Mouse (Mus musculus): ENCODE data around the gene Hist1h2an.
"Not testable (repeated sequence)": the region's sequence is repeated elsewhere in the genome, so short reads cannot be mapped to it uniquely, and the experiment has no call there.

Hist1h2an gene

DNA sequence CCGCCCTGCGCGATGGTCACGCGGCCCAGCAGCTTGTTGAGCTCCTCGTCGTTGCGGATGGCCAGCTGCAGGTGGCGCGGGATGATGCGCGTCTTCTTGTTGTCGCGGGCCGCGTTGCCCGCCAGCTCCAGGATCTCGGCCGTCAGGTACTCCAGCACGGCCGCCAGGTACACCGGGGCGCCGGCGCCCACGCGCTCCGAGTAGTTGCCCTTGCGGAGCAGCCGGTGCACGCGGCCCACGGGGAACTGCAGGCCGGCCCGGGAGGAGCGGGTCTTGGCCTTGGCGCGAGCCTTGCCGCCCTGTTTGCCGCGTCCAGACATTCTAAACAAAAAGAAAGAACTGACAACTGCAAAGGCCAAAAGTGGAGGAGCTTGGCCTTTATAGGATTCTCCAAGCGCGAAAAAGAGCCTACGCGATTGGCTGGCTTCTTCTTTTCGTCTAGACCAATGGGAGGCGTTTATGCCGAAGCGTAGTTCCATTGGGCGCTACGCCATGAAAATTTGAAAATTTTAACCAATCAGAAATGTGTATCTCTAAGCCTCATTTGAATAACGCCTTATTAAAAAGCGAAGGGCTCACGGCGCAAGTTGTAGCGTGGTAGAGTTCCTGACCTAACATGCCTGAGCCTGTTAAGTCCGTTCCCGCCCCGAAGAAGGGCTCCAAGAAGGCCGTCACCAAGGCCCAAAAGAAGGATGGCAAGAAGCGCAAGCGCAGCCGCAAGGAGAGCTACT is at the start of gene Hist1h2an, which contains the start of gene Hist1h2bp:
TSS of gene Hist1h2an (minus strand) at position 320 of the 731 bp plus-strand sequence.
TSS of gene Hist1h2bp (plus strand) at position 563 of the 731 bp plus-strand sequence.
- DNase-seq (ENCODE audit: low read depth, low spot score), result peak; percentile 87

DNA sequence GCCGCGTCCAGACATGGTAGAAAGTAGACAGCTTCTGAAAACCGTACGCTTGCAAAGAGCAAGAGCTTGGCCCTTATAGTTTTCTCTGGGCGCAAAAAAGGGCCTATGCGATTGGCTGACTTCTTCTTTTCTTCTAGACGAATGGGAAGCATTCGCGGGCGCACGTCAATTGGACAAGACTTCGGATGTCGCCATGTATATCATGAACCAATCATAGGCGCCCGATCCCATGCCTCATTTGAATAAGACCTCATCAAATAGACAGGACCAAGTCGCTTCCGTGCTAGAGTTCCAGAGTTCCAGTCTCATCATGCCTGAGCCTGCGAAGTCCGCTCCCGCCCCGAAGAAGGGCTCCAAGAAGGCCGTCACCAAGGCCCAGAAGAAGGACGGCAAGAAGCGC is 46.4 kb upstream of the Hist1h2an start, which contains the start of the genes Hist1h2ap and Hist1h2br:
TSS of gene Hist1h2ap (minus strand) at position 47 of the 400 bp plus-strand sequence.
TSS of gene Hist1h2br (plus strand) at position 283 of the 400 bp plus-strand sequence.
- DNase-seq (ENCODE audit: low read depth, low spot score), result not testable (repeated sequence)

DNA sequence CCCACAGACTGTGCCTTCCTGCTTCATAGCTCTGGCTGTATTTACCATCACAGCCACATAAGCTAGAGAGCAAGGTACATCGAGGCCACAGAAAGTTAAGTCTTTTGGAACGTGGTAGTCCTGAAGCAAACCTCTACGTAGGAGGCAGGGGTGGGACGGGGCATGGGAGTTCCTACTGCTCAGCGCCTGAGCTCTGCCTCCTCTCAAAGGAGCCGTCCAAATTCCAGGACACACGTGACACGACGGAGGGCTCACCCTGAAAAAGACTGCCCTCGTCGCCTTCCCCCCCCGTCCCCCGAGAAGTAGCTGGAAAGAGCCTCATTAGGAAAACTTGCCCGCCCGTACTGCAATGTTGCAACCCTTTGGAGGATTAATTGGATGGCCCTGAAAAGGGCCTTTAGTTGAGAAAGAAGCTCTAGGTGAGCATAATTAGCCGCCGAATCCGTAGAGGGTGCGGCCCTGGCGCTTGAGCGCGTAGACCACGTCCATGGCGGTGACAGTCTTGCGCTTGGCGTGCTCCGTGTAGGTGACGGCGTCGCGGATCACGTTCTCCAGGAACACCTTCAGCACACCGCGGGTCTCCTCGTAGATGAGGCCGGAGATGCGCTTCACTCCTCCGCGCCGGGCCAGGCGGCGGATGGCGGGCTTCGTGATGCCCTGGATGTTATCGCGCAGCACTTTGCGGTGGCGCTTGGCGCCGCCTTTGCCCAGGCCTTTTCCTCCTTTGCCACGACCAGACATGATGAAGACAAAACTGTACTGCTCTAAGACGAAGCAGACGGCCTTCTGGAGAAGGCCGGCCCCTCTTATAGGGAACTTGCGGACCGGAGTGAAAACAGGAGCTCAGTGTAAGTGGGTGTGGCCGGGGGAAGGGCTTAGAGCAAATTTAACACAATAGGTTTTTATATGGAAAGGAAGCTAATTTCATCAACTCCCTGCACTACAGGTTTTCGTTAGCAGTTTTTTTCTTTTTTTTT is 44.7 kb upstream of the Hist1h2an start, which contains the start of gene Hist1h4n:
TSS of gene Hist1h4n (minus strand) at position 779 of the 977 bp plus-strand sequence.
- DNase-seq (ENCODE audit: low read depth, low spot score), result not testable (repeated sequence)

DNA sequence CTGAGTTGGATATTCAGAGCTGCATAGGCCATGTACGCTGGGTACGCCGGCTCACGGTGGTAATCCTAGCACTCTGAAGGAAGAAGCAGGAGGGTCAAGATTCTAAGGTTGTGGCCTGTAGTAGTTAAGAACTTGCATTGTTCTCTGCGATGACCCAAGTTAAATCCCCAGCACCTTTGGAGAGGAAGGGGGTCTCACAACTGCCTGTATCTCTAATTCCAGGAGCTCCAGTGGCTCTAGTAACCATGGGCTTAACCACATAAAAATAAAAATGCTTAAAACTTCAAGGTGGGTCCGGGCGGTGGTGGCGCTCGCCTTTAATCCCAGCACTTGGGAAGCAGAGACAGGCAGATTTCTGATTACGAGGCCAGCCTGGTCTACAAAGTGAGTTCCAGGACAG is 43.3 kb upstream of the Hist1h2an start:
- DNase-seq (ENCODE audit: low read depth, low spot score), result no peak

DNA sequence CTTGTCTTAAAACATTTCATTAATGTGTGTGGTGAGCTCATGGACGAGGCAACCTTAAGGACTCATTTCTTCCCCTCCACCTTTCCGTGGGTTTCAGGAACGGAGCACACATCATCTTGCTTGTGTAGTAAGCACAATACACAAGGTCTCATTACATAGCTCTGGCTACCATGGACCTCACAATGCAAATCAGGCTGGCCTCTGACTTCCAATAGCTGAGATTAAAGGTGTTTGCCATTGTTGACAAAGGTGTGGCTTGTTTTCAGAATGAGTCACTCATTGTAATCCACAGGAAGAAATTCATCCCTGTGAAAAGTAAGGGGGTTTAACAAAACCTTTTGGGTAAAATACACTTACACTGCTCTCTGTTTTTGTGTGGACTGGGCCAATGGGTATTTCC is 41.5 kb upstream of the Hist1h2an start:
- DNase-seq (ENCODE audit: low read depth, low spot score), result no peak

DNA sequence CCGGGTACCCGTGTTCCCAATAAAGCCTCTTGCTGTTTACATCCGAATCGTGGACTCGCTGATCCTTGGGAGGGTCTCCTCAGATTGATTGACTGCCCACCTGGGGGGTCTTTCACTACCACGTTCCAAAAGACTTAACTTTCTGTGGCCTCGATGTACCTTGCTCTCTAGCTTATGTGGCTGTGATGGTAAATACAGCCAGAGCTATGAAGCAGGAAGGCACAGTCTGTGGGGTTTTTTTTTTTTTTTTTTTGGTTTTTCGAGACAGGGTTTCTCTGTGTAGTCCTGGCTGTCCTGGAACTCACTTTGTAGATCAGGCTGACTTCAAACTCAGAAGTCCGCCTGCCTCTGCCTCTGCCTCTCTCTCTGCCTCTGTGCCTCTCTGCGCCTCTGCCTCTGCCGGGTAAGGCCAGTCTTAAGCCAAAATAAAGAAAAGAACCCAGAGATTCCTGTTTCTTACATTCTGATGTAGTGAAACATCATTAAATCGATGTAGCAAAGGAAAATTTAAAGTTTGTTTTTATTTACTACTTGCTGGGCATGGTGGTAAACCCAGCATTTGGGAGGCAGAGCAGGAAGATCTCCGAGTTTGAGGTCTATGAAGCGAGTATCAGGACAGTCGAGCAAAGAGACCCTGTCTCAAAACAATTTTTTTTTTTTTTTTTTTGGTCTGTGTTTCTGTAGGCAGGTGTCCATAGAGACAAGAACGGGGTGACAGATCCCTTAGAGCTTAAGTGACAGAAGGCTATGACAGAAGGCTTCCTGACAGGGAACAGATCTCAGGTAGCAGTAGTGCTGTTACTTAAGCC is 33.3 kb upstream of the Hist1h2an start:
- DNase-seq (ENCODE audit: low read depth, low spot score), result not testable (repeated sequence)

DNA sequence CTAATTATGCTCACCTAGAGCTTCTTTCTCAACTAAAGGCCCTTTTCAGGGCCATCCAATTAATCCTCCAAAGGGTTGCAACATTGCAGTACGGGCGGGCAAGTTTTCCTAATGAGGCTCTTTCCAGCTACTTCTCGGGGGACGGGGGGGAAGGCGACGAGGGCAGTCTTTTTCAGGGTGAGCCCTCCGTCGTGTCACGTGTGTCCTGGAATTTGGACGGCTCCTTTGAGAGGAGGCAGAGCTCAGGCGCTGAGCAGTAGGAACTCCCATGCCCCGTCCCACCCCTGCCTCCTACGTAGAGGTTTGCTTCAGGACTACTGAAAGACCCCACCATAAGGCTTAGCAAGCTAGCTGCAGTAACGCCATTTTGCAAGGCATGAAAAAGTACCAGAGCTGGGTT is 25.1 kb upstream of the Hist1h2an start:
- DNase-seq (ENCODE audit: low read depth, low spot score), result not testable (repeated sequence)

DNA sequence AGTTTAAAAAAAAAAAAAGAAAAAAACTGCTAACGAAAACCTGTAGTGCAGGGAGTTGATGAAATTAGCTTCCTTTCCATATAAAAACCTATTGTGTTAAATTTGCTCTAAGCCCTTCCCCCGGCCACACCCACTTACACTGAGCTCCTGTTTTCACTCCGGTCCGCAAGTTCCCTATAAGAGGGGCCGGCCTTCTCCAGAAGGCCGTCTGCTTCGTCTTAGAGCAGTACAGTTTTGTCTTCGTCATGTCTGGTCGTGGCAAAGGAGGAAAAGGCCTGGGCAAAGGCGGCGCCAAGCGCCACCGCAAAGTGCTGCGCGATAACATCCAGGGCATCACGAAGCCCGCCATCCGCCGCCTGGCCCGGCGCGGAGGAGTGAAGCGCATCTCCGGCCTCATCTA is 24.5 kb upstream of the Hist1h2an start, which contains the start of gene Hist1h4m:
TSS of gene Hist1h4m (plus strand) at position 208 of the 400 bp plus-strand sequence.
- not testable (repeated sequence) for DNase-seq (ENCODE audit: low read depth, low spot score)

DNA sequence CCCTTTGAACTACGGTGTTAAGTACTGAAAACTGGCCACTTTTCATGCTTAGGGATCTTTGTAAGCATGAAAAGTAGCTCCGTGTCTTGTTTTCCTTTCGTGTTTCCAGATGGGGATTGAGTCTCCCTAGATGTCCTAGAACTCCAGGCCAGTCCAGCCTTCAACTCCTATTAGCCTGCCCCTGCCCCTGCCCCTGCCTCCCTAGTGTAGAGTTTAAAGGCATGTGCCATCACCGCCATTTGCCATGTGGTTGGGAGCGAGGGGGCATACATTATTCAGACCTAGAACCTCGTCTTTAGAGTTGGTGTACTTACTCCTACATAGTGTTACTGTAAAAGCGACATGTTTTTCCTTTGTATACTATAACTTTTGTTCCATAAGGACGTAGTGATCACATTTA is 24.1 kb upstream of the Hist1h2an start:
- not testable (repeated sequence) for DNase-seq (ENCODE audit: low read depth, low spot score)

DNA sequence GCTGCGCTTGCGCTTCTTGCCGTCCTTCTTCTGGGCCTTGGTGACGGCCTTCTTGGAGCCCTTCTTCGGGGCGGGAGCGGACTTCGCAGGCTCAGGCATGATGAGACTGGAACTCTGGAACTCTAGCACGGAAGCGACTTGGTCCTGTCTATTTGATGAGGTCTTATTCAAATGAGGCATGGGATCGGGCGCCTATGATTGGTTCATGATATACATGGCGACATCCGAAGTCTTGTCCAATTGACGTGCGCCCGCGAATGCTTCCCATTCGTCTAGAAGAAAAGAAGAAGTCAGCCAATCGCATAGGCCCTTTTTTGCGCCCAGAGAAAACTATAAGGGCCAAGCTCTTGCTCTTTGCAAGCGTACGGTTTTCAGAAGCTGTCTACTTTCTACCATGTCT is 23.1 kb upstream of the Hist1h2an start, which contains the start of the genes Hist1h2bq and Hist1h2ao:
TSS of gene Hist1h2bq (minus strand) at position 125 of the 400 bp plus-strand sequence.
TSS of gene Hist1h2ao (plus strand) at position 393 of the 400 bp plus-strand sequence.
- not testable (repeated sequence) for DNase-seq (ENCODE audit: low read depth, low spot score)

DNA sequence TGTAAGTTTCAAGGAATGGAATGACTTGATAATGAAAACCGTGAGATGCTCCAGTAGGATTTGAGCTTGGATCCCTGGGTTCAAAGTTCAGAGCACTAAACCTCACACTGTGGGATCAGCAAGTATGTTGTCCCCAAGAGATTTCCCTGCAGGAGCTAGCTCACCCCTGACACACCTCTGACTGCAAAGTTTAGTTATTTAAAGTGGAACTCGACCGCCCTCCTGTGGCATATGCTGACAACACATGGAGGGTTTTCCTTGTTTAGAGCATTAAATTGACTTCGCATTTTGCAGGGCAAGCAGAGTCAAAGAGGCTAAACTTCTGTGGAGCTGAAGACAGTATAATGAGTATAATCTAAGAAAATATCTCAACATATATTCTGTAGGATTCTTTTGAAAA is 16.0 kb upstream of the Hist1h2an start:
- DNase-seq (ENCODE audit: low read depth, low spot score), result not testable (repeated sequence)

DNA sequence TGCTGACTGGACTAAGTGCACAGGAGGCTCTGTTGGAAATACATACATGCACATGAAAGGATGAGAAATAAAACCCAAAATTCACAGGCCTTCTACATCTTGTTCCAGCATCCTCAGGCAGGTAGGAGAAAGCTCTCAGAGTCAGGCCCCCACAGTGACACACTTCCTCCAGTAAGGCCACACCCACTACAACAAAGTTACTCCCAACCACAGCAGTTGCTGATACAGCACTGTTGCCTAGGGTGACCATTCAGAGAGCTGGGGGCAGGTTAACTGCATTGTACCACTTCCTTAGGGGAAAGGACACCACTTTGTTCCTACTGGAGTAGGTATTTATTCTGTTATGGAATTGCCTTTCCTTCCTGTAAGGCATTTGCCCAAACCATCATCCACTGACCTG is 10.1 kb upstream of the Hist1h2an start:
- not testable (repeated sequence) for DNase-seq (ENCODE audit: low read depth, low spot score)

DNA sequence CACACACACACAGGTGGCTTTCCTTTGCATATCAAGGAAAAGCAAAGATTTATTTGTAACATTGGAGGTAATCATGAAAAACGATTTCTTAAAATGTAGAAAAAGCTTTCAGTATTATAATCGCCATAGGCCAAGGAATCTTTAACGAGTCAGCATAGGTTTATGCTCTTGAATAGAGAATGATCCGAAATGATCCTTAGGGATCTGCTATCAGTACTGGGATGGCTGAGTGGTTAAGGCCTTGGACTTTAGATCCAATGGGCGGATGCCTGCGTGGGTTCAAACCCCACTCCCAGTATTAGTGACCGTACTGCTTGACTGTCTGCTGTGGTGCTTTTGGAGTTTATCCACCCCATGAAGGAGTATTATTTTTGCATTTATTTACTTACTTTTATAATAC is 8.6 kb upstream of the Hist1h2an start:
- DNase-seq (ENCODE audit: low read depth, low spot score), result no peak

DNA sequence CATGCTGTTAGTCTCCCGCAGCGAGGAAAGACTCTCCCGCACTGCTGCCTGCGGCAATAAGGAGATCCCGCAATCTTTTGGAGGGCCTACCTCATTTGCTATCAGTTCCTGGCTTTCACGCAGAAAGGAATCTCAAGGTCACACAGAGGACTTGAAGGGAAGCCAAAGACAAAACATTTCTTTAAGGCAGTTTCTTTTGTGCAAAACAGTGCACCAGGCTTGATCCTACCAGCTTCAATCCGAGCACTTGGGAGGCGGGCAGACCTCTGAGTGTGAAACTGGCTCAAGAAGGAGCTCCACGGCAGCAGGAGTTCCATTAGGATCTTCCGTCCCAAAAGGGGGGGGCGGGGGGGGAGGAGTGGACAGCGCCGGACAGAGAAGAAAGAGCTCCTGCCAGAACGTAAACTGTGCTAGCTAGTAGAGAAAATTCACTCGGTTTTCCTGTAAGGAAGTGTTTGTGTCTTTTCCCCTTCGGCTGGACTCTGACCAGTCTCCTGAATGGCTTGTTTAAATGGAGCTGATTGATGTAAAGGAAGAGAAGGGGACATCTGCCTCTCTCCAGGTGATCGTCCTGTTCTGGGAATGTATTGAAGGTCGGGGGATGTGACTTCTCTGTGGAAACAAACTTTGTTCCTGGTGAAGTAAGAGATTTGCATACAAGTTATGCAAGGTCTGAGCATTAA is 3.7 kb upstream of the Hist1h2an start:
- no peak for DNase-seq (ENCODE audit: low read depth, low spot score)

DNA sequence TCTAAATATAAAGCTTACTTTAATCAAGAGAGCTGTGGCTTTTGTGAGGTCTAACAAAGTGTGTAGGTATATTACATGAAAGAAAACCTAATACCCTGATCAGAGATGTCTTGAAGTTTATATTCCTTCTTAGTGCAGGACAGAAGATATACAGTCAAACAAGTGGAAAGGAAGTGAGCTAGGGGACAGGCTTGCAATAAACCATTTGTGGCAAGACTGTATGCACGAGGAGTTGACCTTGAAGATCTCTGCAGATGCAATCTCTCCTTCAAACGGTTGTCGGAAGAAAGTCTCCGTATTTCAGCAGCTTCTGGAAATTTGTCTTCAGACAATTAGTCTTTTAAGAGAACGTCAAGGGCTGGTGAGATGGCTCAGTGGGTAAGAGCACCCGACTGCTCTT is 2.9 kb upstream of the Hist1h2an start:
- DNase-seq (ENCODE audit: low read depth, low spot score), result no peak

DNA sequence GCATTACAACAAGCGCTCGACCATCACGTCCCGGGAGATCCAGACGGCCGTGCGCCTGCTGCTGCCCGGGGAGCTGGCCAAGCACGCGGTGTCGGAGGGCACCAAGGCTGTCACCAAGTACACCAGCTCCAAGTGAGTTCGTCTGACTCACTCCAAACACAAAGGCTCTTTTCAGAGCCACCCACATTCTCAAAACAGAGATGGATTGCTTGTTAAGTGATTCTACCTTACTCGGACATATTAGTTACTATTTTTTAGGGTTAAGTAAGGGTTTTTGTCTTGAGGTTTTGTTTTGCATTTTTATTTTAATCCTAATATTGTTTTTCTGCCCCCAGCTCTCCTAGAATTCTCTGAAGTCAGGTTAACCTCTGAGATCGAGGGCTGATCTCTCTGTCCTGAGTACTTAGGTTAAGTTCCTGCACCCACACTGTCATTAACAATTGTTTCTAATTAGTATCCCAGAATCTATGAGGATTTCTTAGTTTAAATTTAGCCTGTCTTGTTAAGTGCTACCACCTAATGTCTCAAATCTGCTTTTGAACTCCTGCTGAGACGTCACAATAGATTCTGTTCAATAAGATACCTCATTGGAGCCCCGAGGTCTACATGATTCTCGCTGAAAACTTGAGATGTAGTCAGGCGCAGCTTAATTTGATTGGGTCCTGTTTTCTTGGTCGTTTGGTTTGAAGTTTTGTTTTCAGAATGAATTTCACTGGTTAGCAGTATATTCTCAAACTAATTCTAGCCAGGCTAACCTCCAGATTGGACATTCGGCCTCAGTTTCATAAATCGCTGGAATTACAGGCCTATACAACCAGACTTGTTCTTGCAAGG is 959 bp upstream of the Hist1h2an start:
- no peak for DNase-seq (ENCODE audit: low read depth, low spot score)

DNA sequence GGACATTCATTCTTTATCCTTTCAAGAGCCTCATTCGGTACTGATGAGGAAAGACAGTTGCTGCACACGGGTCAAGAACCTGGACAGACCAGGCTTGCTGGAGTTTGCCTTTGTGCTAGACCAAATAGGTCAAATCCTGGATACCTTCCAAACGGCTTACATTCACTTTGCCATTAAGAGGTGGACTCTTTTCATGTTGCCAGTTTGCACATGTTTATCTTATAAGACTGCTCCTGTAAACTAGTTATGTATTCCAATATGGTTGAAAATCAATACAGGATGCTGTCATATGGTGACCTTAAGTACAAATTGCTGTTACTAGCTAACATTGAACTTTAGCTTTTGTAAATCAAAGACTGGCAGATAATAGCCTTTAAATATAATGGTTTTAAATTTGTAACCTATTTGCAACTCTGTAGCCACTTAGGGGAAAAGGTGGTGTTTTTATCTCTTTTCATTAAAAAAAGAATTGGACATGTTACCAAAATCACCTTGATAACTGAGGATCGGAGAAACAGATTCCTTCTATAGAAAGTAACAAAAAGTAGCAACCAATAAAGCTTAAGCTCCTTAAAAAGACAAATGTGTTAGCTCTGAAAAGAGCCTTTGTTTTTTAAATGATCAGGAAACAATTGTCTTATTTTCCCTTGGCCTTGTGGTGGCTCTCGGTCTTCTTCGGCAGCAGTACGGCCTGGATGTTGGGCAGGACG is 674 bp downstream of the Hist1h2an start:
- DNase-seq (ENCODE audit: low read depth, low spot score), result no peak

DNA sequence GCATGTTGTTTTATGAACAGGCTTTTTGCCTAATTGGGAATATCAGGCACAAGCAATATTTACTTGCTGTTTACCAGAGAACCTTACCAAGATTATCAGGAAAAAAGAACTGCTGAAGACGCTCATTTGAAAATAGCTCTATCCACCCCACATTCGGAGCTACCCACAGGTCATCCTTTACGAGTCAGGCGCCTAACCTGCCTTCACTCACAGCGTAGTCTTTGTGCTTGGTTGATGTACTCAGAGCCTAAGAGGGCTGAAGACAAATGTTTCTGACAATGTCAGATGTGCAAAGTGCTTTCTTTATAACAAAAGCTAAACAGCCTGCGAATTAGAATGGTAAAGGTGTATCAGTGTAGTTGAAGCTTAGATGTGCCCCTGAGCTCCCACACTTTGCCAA is 2.7 kb downstream of the Hist1h2an start:
- DNase-seq (ENCODE audit: low read depth, low spot score), result no peak

DNA sequence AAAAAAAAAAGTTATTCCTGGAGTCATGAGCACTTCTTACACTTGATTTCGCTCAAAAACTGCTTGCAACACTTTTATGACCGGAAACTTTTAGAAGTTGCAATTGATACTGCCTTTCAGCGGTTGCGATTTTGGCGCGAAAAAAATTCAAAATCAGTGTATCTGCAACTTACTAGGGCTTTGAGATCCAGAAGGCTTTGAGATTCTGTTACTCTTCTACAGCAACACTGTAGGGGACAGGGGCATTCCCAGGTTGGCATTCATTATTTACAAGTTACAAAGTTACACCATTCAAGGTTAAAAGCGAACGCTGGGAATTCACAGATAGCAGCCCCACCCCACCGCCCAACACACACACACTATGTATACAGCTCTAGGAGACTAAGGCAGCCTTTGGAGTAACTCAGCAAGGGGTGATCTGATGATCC is 3.3 kb downstream of the Hist1h2an start:
- DNase-seq (ENCODE audit: low read depth, low spot score), result no peak
